Mouse (Mus musculus): Measurements from ENCODE around the gene Serpine1.

DNA sequence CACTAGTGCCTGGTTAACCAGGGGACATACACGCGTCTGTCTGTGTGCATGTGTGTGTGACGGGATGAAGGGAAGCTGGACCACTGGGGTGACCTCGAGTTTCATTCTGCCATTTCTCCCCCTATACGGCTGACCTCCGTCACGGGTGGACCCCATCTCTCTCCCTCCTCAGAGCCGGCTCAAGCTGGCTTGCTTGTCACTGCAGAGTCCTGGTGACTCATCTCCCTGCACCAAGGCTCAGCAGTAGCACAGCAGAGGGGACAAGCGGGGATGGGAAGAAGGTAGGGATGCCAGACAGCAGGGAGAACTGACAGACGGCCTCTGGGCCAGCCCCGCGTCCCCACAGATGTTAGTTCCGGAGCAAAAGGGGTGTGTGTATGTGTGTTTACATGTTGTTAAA, 35.9 kb downstream of the Serpine1 start:
- TF ChIP-seq POLR2A (IDR thresholded peaks at IDR 0.05; ENCODE audit: insufficient read depth, low read length) (no peak), CTCF (IDR thresholded peaks at IDR 0.05; ENCODE audit: low read depth, low read length) (no peak), EP300 (IDR thresholded peaks at IDR 0.05; ENCODE audit: insufficient read depth, low read depth, low read length) (no peak)

All from ES-Bruce4 (cell line).